Mouse (Mus musculus) forebrain, embryonic 16.5 days (tissue): ENCODE measurements at regions not wholly inside any gene's neighbourhood (a gene's known extent, or its start where the extent isn't known, plus 50 kb on each side); places are given as distances from the start of the nearest gene placed in this dataset.

Source experiments
- ATAC-seq: fragments of 200-750 bp; cut with Nextera tagmentation; 2 replicates; pipeline ENCODE4 v1.8.0; 2017; ENCODE audit warnings: mild to moderate bottlenecking, moderate library complexity
- H3K27ac ChIP-seq: fragments of 300-500 bp; sonication (generic); 2 replicates; pipeline ENCODE4 v1.5.1; 2014; ENCODE audit warnings: low read length, control low read depth
- H3K27me3 ChIP-seq: fragments of 300-500 bp; sonication (generic); replicated peaks from 2 replicates; pipeline ENCODE4 v1.6.1; 2014; ENCODE audit warnings: low read length; ENCODE audit not compliant: control insufficient read depth, insufficient read depth
- H3K36me3 ChIP-seq: fragments of 300-500 bp; sonication (generic); 2 replicates; pipeline ENCODE4 v1.6.1; 2014; ENCODE audit not compliant: control insufficient read depth, insufficient read depth
- H3K4me1 ChIP-seq: fragments of 300-500 bp; sonication (generic); replicated peaks from 2 replicates; pipeline ENCODE4 v1.6.1; 2014; ENCODE audit warnings: low read length; ENCODE audit not compliant: control insufficient read depth, insufficient read depth
- H3K4me2 ChIP-seq: fragments of 300-500 bp; sonication (generic); 2 replicates; pipeline ENCODE4 v1.6.1; 2014; ENCODE audit warnings: mild to moderate bottlenecking, low read length, control low read depth
- H3K4me3 ChIP-seq: fragments of 300-500 bp; sonication (generic); replicated peaks from 2 replicates; pipeline ENCODE4 v1.5.1; 2014; ENCODE audit warnings: mild to moderate bottlenecking, low read length, control low read depth
- H3K9ac ChIP-seq: fragments of 300-500 bp; sonication (generic); replicated peaks from 2 replicates; pipeline ENCODE4 v1.6.1; 2014; ENCODE audit warnings: low read depth, low read length, control low read depth
- H3K9me3 ChIP-seq: fragments of 300-500 bp; sonication (generic); 2 replicates; pipeline ENCODE4 v1.6.1; 2016; ENCODE audit warnings: low read length; ENCODE audit not compliant: control insufficient read depth
- WGBS: fragments of 180-500 bp; shearing (Covaris S2); extraction: QIAGEN DNeasy Blood & Tissue Kit; methylation state at CpG from one replicate; pipeline ENCODE4 v1.1.7; 2014; 5-methylcytosine and 5-hydroxymethylcytosine counted together

- 36% methylated on average over 8 of the region's 8 CpGs for WGBS
- no peaks in the 10 kb centered on the region for H3K9me3 ChIP-seq
- H3K27me3 ChIP-seq: no peaks in the 10 kb centered on the region
- no peak overlapping the region for H3K4me2 ChIP-seq
- H3K36me3 ChIP-seq: no peaks in the 10 kb centered on the region
- H3K27ac ChIP-seq: no peak overlapping the region
- no peak overlapping the region for H3K4me3 ChIP-seq
- no peak overlapping the region for H3K9ac ChIP-seq
- ATAC-seq: no peak
- peaks cover 10% of the 10 kb centered on the region; the same call in 1 of the 2 replicates for H3K4me1 ChIP-seq
Measured at GRCm38 (mm10) chr13:44248401-44248800, 463.8 kb downstream of the Cd83 start.

GRCm38 (mm10) chr13:44249119-44249518 is 464.5 kb downstream of the Cd83 start:
- no peak for ATAC-seq
- no peak overlapping the region for H3K4me3 ChIP-seq

GRCm38 (mm10) chr13:44250474-44251201 is 466.1 kb downstream of the Cd83 start:
- Histone ChIP-seq H3K36me3 (no peaks in the 10 kb centered on the region), H3K27ac (no peak overlapping the region), H3K4me2 (no peak overlapping the region), H3K9ac (no peak overlapping the region), H3K27me3 (no peaks in the 10 kb centered on the region), H3K9me3 (no peaks in the 10 kb centered on the region), H3K4me3 (no peak overlapping the region), H3K4me1 (peaks cover 12% of the 10 kb centered on the region; the same call in 1 of the 2 replicates)
- WGBS: 57% methylated on average over 11 of the region's 11 CpGs
- peak; percentile 75 for ATAC-seq

More at GRCm38 (mm10) chr13:44249119-44249518, 464.5 kb downstream of the Cd83 start:
- Histone ChIP-seq H3K4me1 (peaks cover 12% of the 10 kb centered on the region; the same call in 1 of the 2 replicates), H3K27me3 (no peaks in the 10 kb centered on the region), H3K4me2 (no peak overlapping the region), H3K9me3 (no peaks in the 10 kb centered on the region), H3K36me3 (no peaks in the 10 kb centered on the region), H3K9ac (no peak overlapping the region), H3K27ac (no peak overlapping the region)
- 81% methylated on average over 2 of the region's 2 CpGs for WGBS

GRCm38 (mm10) chr13:44251503-44251902 is 466.9 kb downstream of the Cd83 start:
- Histone ChIP-seq H3K4me2 (no peak overlapping the region), H3K27ac (no peak overlapping the region), H3K4me1 (peaks cover 12% of the 10 kb centered on the region; the same call in 1 of the 2 replicates), H3K9me3 (no peaks in the 10 kb centered on the region), H3K4me3 (no peak overlapping the region), H3K36me3 (no peaks in the 10 kb centered on the region), H3K27me3 (no peaks in the 10 kb centered on the region), H3K9ac (no peak overlapping the region)
- peak; percentile 52; the same call in 1 of the 2 replicates for ATAC-seq
- 68% methylated on average over 1 of the region's 1 CpGs for WGBS

GRCm38 (mm10) chr13:44252496-44252895 is 467.9 kb downstream of the Cd83 start:
- no peak overlapping the region for H3K9ac ChIP-seq
- no peak overlapping the region for H3K4me2 ChIP-seq
- 96% methylated on average over 3 of the region's 3 CpGs for WGBS
- no peak for ATAC-seq
- H3K4me3 ChIP-seq: no peak overlapping the region
- peaks cover 12% of the 10 kb centered on the region; the same call in 1 of the 2 replicates for H3K4me1 ChIP-seq
- no peaks in the 10 kb centered on the region for H3K9me3 ChIP-seq
- H3K36me3 ChIP-seq: no peaks in the 10 kb centered on the region
- H3K27ac ChIP-seq: no peak overlapping the region
- H3K27me3 ChIP-seq: no peaks in the 10 kb centered on the region

- H3K4me1 ChIP-seq: 0 out of 2 replicates have a peak, but pooled peaks cover 2% of the 10 kb centered on the region
- 92% methylated on average over 10 of the region's 10 CpGs for WGBS
- no peaks in the 10 kb centered on the region for H3K9me3 ChIP-seq
- H3K27ac ChIP-seq: no peak overlapping the region
- H3K4me2 ChIP-seq: no peak overlapping the region
- no peak for ATAC-seq
- no peak overlapping the region for H3K9ac ChIP-seq
- H3K4me3 ChIP-seq: no peak overlapping the region
- H3K36me3 ChIP-seq: no peaks in the 10 kb centered on the region
- H3K27me3 ChIP-seq: no peaks in the 10 kb centered on the region
Measured at GRCm38 (mm10) chr13:44258422-44258821, 470.9 kb upstream of the Jarid2 start.

- no peaks in the 10 kb centered on the region for H3K4me1 ChIP-seq
- H3K27ac ChIP-seq: no peak overlapping the region
- no peak overlapping the region for H3K4me3 ChIP-seq
- no peak for ATAC-seq
- H3K9ac ChIP-seq: no peak overlapping the region
- H3K27me3 ChIP-seq: no peaks in the 10 kb centered on the region
- H3K36me3 ChIP-seq: no peaks in the 10 kb centered on the region
- H3K4me2 ChIP-seq: no peak overlapping the region
- H3K9me3 ChIP-seq: no peaks in the 10 kb centered on the region
- WGBS: 78% methylated on average over 6 of the region's 6 CpGs
Measured at GRCm38 (mm10) chr13:44260039-44260438, 469.2 kb upstream of the Jarid2 start.

GRCm38 (mm10) chr13:44260637-44261333 is 468.5 kb upstream of the Jarid2 start:
- Histone ChIP-seq H3K4me2 (no peak overlapping the region), H3K27me3 (no peaks in the 10 kb centered on the region), H3K4me1 (no peaks in the 10 kb centered on the region), H3K4me3 (no peak overlapping the region), H3K9ac (no peak overlapping the region), H3K9me3 (no peaks in the 10 kb centered on the region), H3K36me3 (no peaks in the 10 kb centered on the region), H3K27ac (no peak overlapping the region)
- ATAC-seq: no peak
- WGBS: 87% methylated on average over 8 of the region's 8 CpGs

GRCm38 (mm10) chr13:44272746-44273524 is 456.3 kb upstream of the Jarid2 start:
- no peaks in the 10 kb centered on the region for H3K27me3 ChIP-seq
- no peaks in the 10 kb centered on the region for H3K9me3 ChIP-seq
- 78% methylated on average over 16 of the region's 16 CpGs for WGBS
- H3K9ac ChIP-seq: no peak overlapping the region
- ATAC-seq: no peak
- no peaks in the 10 kb centered on the region for H3K4me1 ChIP-seq
- no peaks in the 10 kb centered on the region for H3K36me3 ChIP-seq
- no peak overlapping the region for H3K4me3 ChIP-seq
- no peak overlapping the region for H3K27ac ChIP-seq
- no peak overlapping the region for H3K4me2 ChIP-seq
